Mouse (Mus musculus): ENCODE results near the gene 5730522E02Rik. TPM values are rescaled to one million over a fixed set of nuclear protein-coding genes. Genes with fewer than 3 reads are reported as not detected.

The 5730522E02Rik gene
- total RNA-seq, 1 experiment from 2014 or later: not detected

DNA sequence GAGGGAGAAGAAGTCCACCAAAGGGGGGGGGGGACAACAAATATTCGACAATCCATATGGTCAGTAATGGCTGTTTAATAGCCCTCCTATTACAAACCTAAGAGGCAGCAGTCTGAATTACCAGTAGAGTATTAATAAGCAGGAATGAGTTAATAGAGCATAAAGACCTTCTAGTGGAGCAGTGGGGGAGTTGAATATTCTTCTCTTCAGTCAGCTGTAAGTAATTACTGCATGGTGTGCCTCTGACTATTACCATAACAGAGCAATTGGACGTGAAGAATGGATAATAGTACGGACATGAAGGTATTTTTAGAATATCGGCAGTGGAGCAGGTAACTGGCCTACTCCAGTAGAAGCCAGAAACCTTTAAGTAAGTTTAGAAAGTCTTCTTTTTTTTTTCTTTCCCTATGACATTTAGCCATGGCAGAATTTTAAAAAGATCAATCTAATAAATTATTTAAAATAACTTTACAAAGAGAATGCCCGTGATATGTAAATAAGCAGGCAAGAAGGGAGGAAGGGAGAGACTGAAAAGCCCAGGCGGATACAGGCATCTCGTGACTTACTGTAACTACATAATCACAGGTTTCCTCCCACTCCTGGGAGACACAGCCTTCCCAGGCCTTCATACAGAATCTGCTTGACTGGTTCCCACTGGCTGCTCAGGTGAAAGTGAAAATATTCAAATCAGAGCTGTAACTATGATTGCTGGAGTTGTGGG lies 637.0 kb downstream of the 5730522E02Rik start:
- no peak for ATAC-seq (replicated peaks; ENCODE audit: low read depth, poor library complexity, severe bottlenecking)

DNA sequence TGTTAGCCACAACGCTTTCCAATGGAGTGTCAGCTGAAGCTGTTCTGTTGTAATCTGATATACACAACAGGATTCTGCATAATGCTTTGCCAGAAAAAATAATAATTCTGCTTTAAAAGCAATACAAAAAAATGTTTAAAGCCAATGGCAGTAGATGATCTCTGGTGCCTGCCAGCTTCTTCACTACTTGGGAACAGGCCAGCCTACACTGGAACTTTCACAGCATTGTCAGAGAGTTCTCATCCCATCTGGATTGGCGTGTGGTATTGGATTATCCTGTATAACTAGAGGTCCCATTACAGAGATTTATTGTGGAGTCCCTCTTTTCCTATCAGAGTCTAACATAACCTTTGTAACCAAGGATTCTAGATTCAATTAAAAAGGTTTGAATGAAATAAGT lies 639.2 kb downstream of the 5730522E02Rik start:
- ATAC-seq (replicated peaks; ENCODE audit: low read depth, poor library complexity, severe bottlenecking): no peak

Other genes with a start within 250 kb of the 5730522E02Rik start
- gene Fancl, start 175.4 kb upstream of the 5730522E02Rik start, total RNA-seq (2017): 34.8 and 60.3 TPM in 2 replicates